Mouse (Mus musculus) heart, adult 8-10 months (tissue): Measurements from ENCODE around the gene Ppfibp2. TPM values are rescaled to one million over a fixed set of nuclear protein-coding genes. Genes with fewer than 3 reads are reported as not detected.
A peak's percentile ranks its signal among the peaks of the same experiment; 100 is the strongest.

Experiments
- DNase-seq: peaks from one replicate; pipeline ENCODE4 v3.0.0; 2022; ENCODE audit warnings: low spot score
- total RNA-seq, 4 experiments: library from RNA; stranded (reverse); gene quantifications; 2 replicates each; pipeline ENCODE4 v1.2.4; 2022

The Ppfibp2 gene
- total RNA-seq, 4 experiments from 2014 or later: 16.9 to 26.4 (median 20.6) TPM

GRCm38 (mm10) chr7:107702461-107703380 is 107.7 kb downstream of the Ppfibp2 start:
- no peak for DNase-seq

GRCm38 (mm10) chr7:107705941-107706340 is 110.9 kb downstream of the Ppfibp2 start:
- peak; percentile 31 for DNase-seq

GRCm38 (mm10) chr7:107707650-107708049 is 112.6 kb downstream of the Ppfibp2 start:
- DNase-seq: no peak

GRCm38 (mm10) chr7:107708491-107709112 is 113.6 kb downstream of the Ppfibp2 start:
- DNase-seq: peak; percentile 34

- no peak for DNase-seq
Observed at GRCm38 (mm10) chr7:107712743-107713142, 117.7 kb downstream of the Ppfibp2 start.

GRCm38 (mm10) chr7:107714067-107714466 is 119.1 kb downstream of the Ppfibp2 start:
- DNase-seq: no peak

- DNase-seq: no peak
Observed at GRCm38 (mm10) chr7:107720771-107721170, 125.8 kb downstream of the Ppfibp2 start.

- DNase-seq: no peak
Observed at GRCm38 (mm10) chr7:107722536-107722935, 127.5 kb downstream of the Ppfibp2 start.

- DNase-seq: no peak
Observed at GRCm38 (mm10) chr7:107727538-107727937, 132.5 kb downstream of the Ppfibp2 start.

- no peak for DNase-seq
Observed at GRCm38 (mm10) chr7:107730587-107730986, 135.6 kb downstream of the Ppfibp2 start.

GRCm38 (mm10) chr7:107733162-107733561 is 138.2 kb downstream of the Ppfibp2 start:
- DNase-seq: no peak

GRCm38 (mm10) chr7:107738726-107739125 is 143.7 kb downstream of the Ppfibp2 start:
- DNase-seq: no peak

- no peak for DNase-seq
Observed at GRCm38 (mm10) chr7:107742963-107743465, 148.0 kb downstream of the Ppfibp2 start.

- DNase-seq: no peak
Observed at GRCm38 (mm10) chr7:107744454-107744853, 149.4 kb downstream of the Ppfibp2 start.

- DNase-seq: no peak
Observed at GRCm38 (mm10) chr7:107745111-107745510, 150.1 kb downstream of the Ppfibp2 start.

- no peak for DNase-seq
Observed at GRCm38 (mm10) chr7:107746036-107746435, 151.0 kb downstream of the Ppfibp2 start.

- DNase-seq: no peak
Observed at GRCm38 (mm10) chr7:107747476-107747875, 152.5 kb downstream of the Ppfibp2 start.

- DNase-seq: peak; percentile 38
Observed at GRCm38 (mm10) chr7:107747954-107748353, 152.9 kb downstream of the Ppfibp2 start.

- peak; percentile 14 for DNase-seq
Observed at GRCm38 (mm10) chr7:107749270-107749669, 154.3 kb downstream of the Ppfibp2 start.

GRCm38 (mm10) chr7:107749721-107750120 is 154.7 kb downstream of the Ppfibp2 start:
- no peak for DNase-seq

GRCm38 (mm10) chr7:107752031-107752520 is 157.1 kb downstream of the Ppfibp2 start:
- DNase-seq: no peak

GRCm38 (mm10) chr7:107755905-107756304 is 160.9 kb downstream of the Ppfibp2 start:
- DNase-seq: no peak
